Mouse (Mus musculus) thymus, adult 2 months (tissue): ENCODE data around the gene Olfr519.

Experiments
- CTCF ChIP-seq: fragments of 200-500 bp; IDR thresholded peaks from 2 replicates; pipeline ENCODE4 v1.5.1; 2012; ENCODE audit warnings: mild to moderate bottlenecking, control low read depth, low read length, moderate library complexity, borderline replicate concordance; ENCODE audit not compliant: control insufficient read depth, poor library complexity, insufficient read depth; ENCODE audit errors: extremely low read depth
- POLR2A ChIP-seq: fragments of 200-500 bp; IDR thresholded peaks from 2 replicates; pipeline ENCODE4 v1.6.1; 2012; ENCODE audit warnings: mild to moderate bottlenecking, low read length, control low read depth, moderate library complexity; ENCODE audit not compliant: control insufficient read depth, poor library complexity, insufficient read depth; ENCODE audit errors: extremely low read depth

GRCm38 (mm10) chr7:108927043-108927442 lies 32.8 kb upstream of the Olfr519 start:
- TF ChIP-seq CTCF (no peak), POLR2A (no peak)
